Mouse (Mus musculus): Measurements from ENCODE around the gene Mars. TPM values are rescaled to one million over a fixed set of nuclear protein-coding genes. Genes with fewer than 3 reads are reported as not detected.

Gene Mars
- total and polyA plus RNA-seq, 3 experiments, result 147 to 195 TPM; not detected in 1

GRCm38 (mm10) chr10:127293590-127294113 is 17.9 kb downstream of the Mars start:
- H3K4me1 ChIP-seq (ENCODE audit: control insufficient read depth in 1 of 2, insufficient read depth in 2 of 2, low read length in 2 of 2), result peaks cover 0 to 20% of the 10 kb centered on the region in 2 experiments; a peak in 2 of 4 replicates

DNA sequence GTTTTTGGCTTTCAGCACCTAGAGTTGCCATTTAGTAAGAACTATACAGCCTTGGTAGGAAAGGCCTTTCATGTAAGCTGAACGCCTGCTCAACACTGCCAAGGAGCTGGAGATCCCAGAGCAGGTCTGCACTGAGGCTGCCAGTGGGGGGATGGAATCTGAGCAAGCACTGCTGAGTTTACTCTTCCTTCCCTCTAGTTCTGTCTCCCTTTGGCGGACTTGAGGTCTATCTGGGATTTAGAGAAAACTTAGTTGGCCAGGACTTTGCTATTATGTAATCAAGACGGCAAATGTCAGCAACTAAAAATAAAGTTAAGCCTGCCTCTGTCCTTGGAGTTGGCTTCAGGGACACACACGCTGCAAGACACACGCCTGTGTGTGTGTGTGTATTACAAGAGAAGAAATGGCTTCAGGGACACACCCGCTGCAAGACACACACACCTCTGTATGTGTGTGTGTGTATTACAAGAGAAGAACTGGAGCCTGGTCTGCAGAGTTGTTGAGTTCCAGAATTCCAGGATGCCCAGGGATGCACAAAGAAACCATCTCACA is 18.5 kb downstream of the Mars start:
- H3K79me2 ChIP-seq (ENCODE audit: control insufficient read depth, insufficient read depth, low read length, poor library complexity), result peaks cover 43% of the 10 kb centered on the region
- H3K36me3 ChIP-seq (ENCODE audit: control insufficient read depth in 1 of 2, insufficient read depth in 2 of 2, low read length in 2 of 2), result peaks cover 18% of the 10 kb centered on the region in 2 experiments
- H3K4me3 ChIP-seq (ENCODE audit: control insufficient read depth in 1 of 2, insufficient read depth in 1 of 2, low read depth in 2 of 2, low read length in 2 of 2), result peak overlapping the region; percentile 30 to 55
- H3K27ac ChIP-seq (ENCODE audit: control insufficient read depth, low read depth, low read length), result peak overlapping the region; percentile 97
- TF ChIP-seq ZMIZ1 (IDR thresholded peaks at IDR 0.05; ENCODE audit: low read depth, low read length) (no peak; the same call in 1 of the 2 replicates), SMC3 (IDR thresholded peaks at IDR 0.05; ENCODE audit: low read depth, low read length) (0 out of 2 replicates have a peak, but pooled peaks have one; percentile 9), MXI1 (IDR thresholded peaks at IDR 0.05; ENCODE audit: low read depth, low read length) (0 out of 2 replicates have a peak, but pooled peaks have one; percentile 11), POLR2A (IDR thresholded peaks at IDR 0.05; ENCODE audit: control insufficient read depth in 1 of 2, insufficient read depth in 1 of 2, low read depth in 1 of 2, low read length in 2 of 2, poor library complexity in 1 of 2) (peak in 1 of 2 experiments; percentile 13; a peak in 1 of 4 replicates), E2F4 (IDR thresholded peaks at IDR 0.05; ENCODE audit: borderline replicate concordance, low read depth, low read length) (no peak), USF1 (IDR thresholded peaks at IDR 0.05; ENCODE audit: low read depth, low read length) (no peak), NRF1 (IDR thresholded peaks at IDR 0.05; ENCODE audit: insufficient read depth, low read depth, low read length, poor library complexity, severe bottlenecking) (no peak), MYB (IDR thresholded peaks at IDR 0.05; ENCODE audit: low read depth, low read length) (peak; percentile 33; the same call in 1 of the 2 replicates), SIN3A (IDR thresholded peaks at IDR 0.05; ENCODE audit: low read length) (0 out of 2 replicates have a peak, but pooled peaks have one; percentile 7)
- no peak for DNase-seq (ENCODE audit: low read depth, low spot score)
- H3K9ac ChIP-seq (ENCODE audit: control insufficient read depth, low read depth, low read length, poor library complexity, severe bottlenecking), result peak overlapping the region; percentile 92
- H3K27me3 ChIP-seq (ENCODE audit: control insufficient read depth in 1 of 2, insufficient read depth in 2 of 2, low read length in 2 of 2), result no peaks in the 10 kb centered on the region
- H3K9me3 ChIP-seq (replicated peaks; ENCODE audit: insufficient read depth, low read length), result no peaks in the 10 kb centered on the region
- peaks cover 0 to 20% of the 10 kb centered on the region in 2 experiments; a peak in 2 of 4 replicates for H3K4me1 ChIP-seq (ENCODE audit: control insufficient read depth in 1 of 2, insufficient read depth in 2 of 2, low read length in 2 of 2)

More at GRCm38 (mm10) chr10:127293590-127294113, 17.9 kb downstream of the Mars start:
- TF ChIP-seq MXI1 (IDR thresholded peaks at IDR 0.05; ENCODE audit: low read depth, low read length) (no peak; the same call in 1 of the 2 replicates), POLR2A (IDR thresholded peaks at IDR 0.05; ENCODE audit: control insufficient read depth in 1 of 2, insufficient read depth in 1 of 2, low read depth in 1 of 2, low read length in 2 of 2, poor library complexity in 1 of 2) (no peak; a peak in 2 of 4 replicates), CHD1 (IDR thresholded peaks at IDR 0.05; ENCODE audit: low read depth, low read length) (peak; percentile 44; the same call in 1 of the 2 replicates), USF1 (IDR thresholded peaks at IDR 0.05; ENCODE audit: low read depth, low read length) (no peak), TCF12 (IDR thresholded peaks at IDR 0.05; ENCODE audit: low read depth, low read length) (no peak), ZMIZ1 (IDR thresholded peaks at IDR 0.05; ENCODE audit: low read depth, low read length) (peak; percentile 87; the same call in 1 of the 2 replicates), ZNF384 (IDR thresholded peaks at IDR 0.05; ENCODE audit: low read depth, low read length) (no peak), CTCF (IDR thresholded peaks at IDR 0.05 in 2 of 3, conservative IDR thresholded peaks at IDR 0.05 in 1 of 3; ENCODE audit: control insufficient read depth in 1 of 3, insufficient read depth in 1 of 3, low read depth in 2 of 3, low read length in 3 of 3, poor library complexity in 1 of 3, severe bottlenecking in 1 of 3) (no peak), POLR2AphosphoS2 (IDR thresholded peaks at IDR 0.05; ENCODE audit: low read length) (peak; percentile 46), NRF1 (IDR thresholded peaks at IDR 0.05; ENCODE audit: insufficient read depth, low read depth, low read length, poor library complexity, severe bottlenecking) (no peak), ELF1 (IDR thresholded peaks at IDR 0.05; ENCODE audit: low read depth, low read length) (no peak), BHLHE40 (IDR thresholded peaks at IDR 0.05; ENCODE audit: borderline replicate concordance, low read depth, low read length) (0 out of 2 replicates have a peak, but pooled peaks have one; percentile 10), ETS1 (IDR thresholded peaks at IDR 0.05; ENCODE audit: low read depth, low read length) (no peak), RCOR1 (IDR thresholded peaks at IDR 0.05; ENCODE audit: low read depth, low read length) (no peak), ZC3H11A (IDR thresholded peaks at IDR 0.05; ENCODE audit: low read depth, low read length) (no peak), E2F4 (IDR thresholded peaks at IDR 0.05; ENCODE audit: borderline replicate concordance, low read depth, low read length) (no peak), HCFC1 (IDR thresholded peaks at IDR 0.05; ENCODE audit: low read depth, low read length) (no peak), NELFE (IDR thresholded peaks at IDR 0.05; ENCODE audit: low read depth, low read length) (peak; percentile 22; the same call in 1 of the 2 replicates), KAT2A (conservative IDR thresholded peaks at IDR 0.05; ENCODE audit: low read depth, low read length) (no peak), MYB (IDR thresholded peaks at IDR 0.05; ENCODE audit: low read depth, low read length) (0 out of 2 replicates have a peak, but pooled peaks have one; percentile 30), GABPA (IDR thresholded peaks at IDR 0.05; ENCODE audit: low read depth, low read length) (no peak), RAD21 (IDR thresholded peaks at IDR 0.05; ENCODE audit: low read depth, low read length) (no peak), MEF2A (IDR thresholded peaks at IDR 0.05; ENCODE audit: extremely low read depth, insufficient replicate concordance, low read depth, low read length, poor library complexity, severe bottlenecking) (no peak), ZKSCAN1 (IDR thresholded peaks at IDR 0.05; ENCODE audit: low read depth, low read length) (no peak), GATA1 (IDR thresholded peaks at IDR 0.05; ENCODE audit: low read depth, low read length) (no peak), MYC (IDR thresholded peaks at IDR 0.05; ENCODE audit: low read depth, low read length) (no peak), JUND (IDR thresholded peaks at IDR 0.05; ENCODE audit: low read depth, low read length) (no peak), CHD2 (IDR thresholded peaks at IDR 0.05; ENCODE audit: low read length) (no peak), UBTF (IDR thresholded peaks at IDR 0.05; ENCODE audit: borderline replicate concordance, insufficient read depth, low read depth, low read length) (no peak), TAL1 (IDR thresholded peaks at IDR 0.05; ENCODE audit: low read length) (no peak), MAFK (IDR thresholded peaks at IDR 0.05; ENCODE audit: borderline replicate concordance, low read depth, low read length) (no peak), SIN3A (IDR thresholded peaks at IDR 0.05; ENCODE audit: low read length) (no peak), POLR2AphosphoS5 (IDR thresholded peaks at IDR 0.05; ENCODE audit: borderline replicate concordance, low read depth, low read length) (no peak), MAX (IDR thresholded peaks at IDR 0.05; ENCODE audit: low read length) (no peak), EP300 (IDR thresholded peaks at IDR 0.05; ENCODE audit: low read depth in 1 of 2, low read length in 2 of 2) (no peak), SMC3 (IDR thresholded peaks at IDR 0.05; ENCODE audit: low read depth, low read length) (no peak; the same call in 1 of the 2 replicates)
- no peak for DNase-seq (ENCODE audit: low read depth, low spot score)
- H3K9me3 ChIP-seq (replicated peaks; ENCODE audit: insufficient read depth, low read length), result no peaks in the 10 kb centered on the region
- peak overlapping the region; percentile 10 to 30; a peak in 2 of 4 replicates for H3K4me3 ChIP-seq (ENCODE audit: control insufficient read depth in 1 of 2, insufficient read depth in 1 of 2, low read depth in 2 of 2, low read length in 2 of 2)
- H3K79me2 ChIP-seq (ENCODE audit: control insufficient read depth, insufficient read depth, low read length, poor library complexity), result peaks cover 37% of the 10 kb centered on the region
- peaks cover 18% of the 10 kb centered on the region in 2 experiments for H3K36me3 ChIP-seq (ENCODE audit: control insufficient read depth in 1 of 2, insufficient read depth in 2 of 2, low read length in 2 of 2)
- peak overlapping the region; percentile 97 for H3K27ac ChIP-seq (ENCODE audit: control insufficient read depth, low read depth, low read length)
- peak overlapping the region; percentile 92 for H3K9ac ChIP-seq (ENCODE audit: control insufficient read depth, low read depth, low read length, poor library complexity, severe bottlenecking)
- H3K27me3 ChIP-seq (ENCODE audit: control insufficient read depth in 1 of 2, insufficient read depth in 2 of 2, low read length in 2 of 2), result no peaks in the 10 kb centered on the region
